In the genomic region with DNA sequence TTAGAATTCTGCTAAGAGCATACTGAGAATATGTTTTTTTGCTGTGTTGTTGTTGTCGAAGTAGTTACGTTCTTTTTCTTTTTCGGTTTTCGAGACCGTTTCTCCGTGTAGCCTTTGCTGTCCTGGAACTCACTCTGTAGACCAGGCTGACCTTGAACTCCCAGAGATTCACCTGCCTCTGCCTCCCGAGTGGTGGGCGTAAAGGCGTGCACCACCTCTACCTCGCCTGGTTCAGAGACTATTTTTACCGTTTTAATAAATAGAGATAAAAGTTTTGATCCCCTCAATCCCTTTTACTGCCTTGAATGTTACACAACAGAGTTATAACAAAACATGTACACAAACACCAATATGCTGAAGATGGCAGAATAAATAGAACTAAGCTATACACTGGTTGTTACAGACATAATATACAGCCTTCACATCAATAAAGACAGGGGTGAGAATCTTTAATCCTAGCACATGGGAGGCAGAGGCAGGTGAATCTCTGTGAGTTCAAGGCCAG, we compare ENCODE assay signal across 8 mouse cellular contexts. TPM values are rescaled to one million over a fixed set of nuclear protein-coding genes. Genes with fewer than 3 reads are reported as not detected.
DNase-seq lines count a peak whose midpoint lies in the region; ATAC-seq and TF ChIP-seq lines count a peak whose summit lies in the region.

No protein-coding gene starts in this region.

- TF ChIP-seq CTCF in layer of hippocampus, adult 2 months (conservative IDR thresholded peaks at IDR 0.05): no peak
- no peak for TF ChIP-seq CTCF in midbrain, postnatal 0 days (IDR thresholded peaks at IDR 0.05)

- no peaks in the 10 kb centered on the region for H3K4me1 ChIP-seq in embryonic facial prominence, embryonic 11.5 days (ENCODE audit: control insufficient read depth, insufficient read depth, low read length)
- no peaks in the 10 kb centered on the region for H3K4me1 ChIP-seq in intestine, embryonic 14.5 days (replicated peaks; ENCODE audit: control insufficient read depth, insufficient read depth, low read length)
- no peaks in the 10 kb centered on the region for H3K4me1 ChIP-seq in midbrain, postnatal 0 days (ENCODE audit: insufficient read depth, low read length)

- H3K27me3 ChIP-seq in embryonic facial prominence, embryonic 11.5 days (ENCODE audit: control insufficient read depth, insufficient read depth, low read length): no peaks in the 10 kb centered on the region
- no peaks in the 10 kb centered on the region for H3K27me3 ChIP-seq in intestine, embryonic 14.5 days (replicated peaks; ENCODE audit: control insufficient read depth, insufficient read depth, low read length)
- H3K27me3 ChIP-seq in midbrain, postnatal 0 days (ENCODE audit: insufficient read depth, low read length): no peaks in the 10 kb centered on the region

- 60% methylated on average over 11 of the region's 11 CpGs for WGBS in embryonic facial prominence, embryonic 11.5 days
- WGBS in intestine, embryonic 14.5 days: 58% methylated on average over 11 of the region's 11 CpGs
- WGBS in midbrain, postnatal 0 days: 68% methylated on average over 11 of the region's 11 CpGs

- no peaks in the 10 kb centered on the region for H3K36me3 ChIP-seq in embryonic facial prominence, embryonic 11.5 days (replicated peaks; ENCODE audit: control insufficient read depth, insufficient read depth, low read depth, low read length)
- no peaks in the 10 kb centered on the region for H3K36me3 ChIP-seq in intestine, embryonic 14.5 days (ENCODE audit: control insufficient read depth, insufficient read depth, low read length)
- H3K36me3 ChIP-seq in midbrain, postnatal 0 days (ENCODE audit: insufficient read depth, low read length): no peaks in the 10 kb centered on the region

- H3K9me3 ChIP-seq in embryonic facial prominence, embryonic 11.5 days (replicated peaks; ENCODE audit: control insufficient read depth, low read length): no peaks in the 10 kb centered on the region
- no peaks in the 10 kb centered on the region for H3K9me3 ChIP-seq in intestine, embryonic 14.5 days (ENCODE audit: control insufficient read depth, low read length)
- H3K9me3 ChIP-seq in midbrain, postnatal 0 days (ENCODE audit: low read length): no peaks in the 10 kb centered on the region

- peak overlapping the region; percentile 53 for H3K4me2 ChIP-seq in embryonic facial prominence, embryonic 11.5 days (ENCODE audit: low read depth, low read length)
- H3K4me2 ChIP-seq in intestine, embryonic 14.5 days (ENCODE audit: low read length): peak overlapping the region; percentile 67
- peak overlapping the region; percentile 49 for H3K4me2 ChIP-seq in midbrain, postnatal 0 days (ENCODE audit: low read depth, low read length, poor library complexity, severe bottlenecking)

- no peak overlapping the region for H3K9ac ChIP-seq in embryonic facial prominence, embryonic 11.5 days (replicated peaks; ENCODE audit: low read length)
- peak overlapping the region; percentile 40 for H3K9ac ChIP-seq in intestine, embryonic 14.5 days (ENCODE audit: low read length)
- no peak overlapping the region for H3K9ac ChIP-seq in midbrain, postnatal 0 days (replicated peaks; ENCODE audit: low read length, poor library complexity, severe bottlenecking)

- DNase-seq in layer of hippocampus, adult 2 months (ENCODE audit: low spot score in 2 of 2): no peak
- DNase-seq in layer of hippocampus, adult 11-12 months (ENCODE audit: low spot score): no peak
- no peak for DNase-seq in embryonic facial prominence, embryonic 11.5 days (ENCODE audit: low spot score)
- DNase-seq in intestine, embryonic 14.5 days (ENCODE audit: low spot score): no peak
- DNase-seq in midbrain, postnatal 0 days (ENCODE audit: low spot score): no peak
- DNase-seq in adrenal gland, postnatal 25 days: no peak
- DNase-seq in left cerebral cortex, adult 18-20 months (ENCODE audit: low spot score in 2 of 2): no peak
- DNase-seq in kidney, adult 11 months: no peak

- no peak overlapping the region for H3K27ac ChIP-seq in layer of hippocampus, adult 2 months
- H3K27ac ChIP-seq in embryonic facial prominence, embryonic 11.5 days (replicated peaks; ENCODE audit: low read depth, low read length): no peak overlapping the region
- H3K27ac ChIP-seq in intestine, embryonic 14.5 days (ENCODE audit: low read depth): peak overlapping the region; percentile 23; the same call in 1 of the 2 replicates
- H3K27ac ChIP-seq in midbrain, postnatal 0 days (ENCODE audit: low read depth, low read length): no peak overlapping the region

- ATAC-seq in embryonic facial prominence, embryonic 11.5 days (replicated peaks; ENCODE audit: insufficient number of reproducible peaks, low FRiP score, low TSS enrichment, low read depth): no peak
- no peak for ATAC-seq in intestine, embryonic 14.5 days (replicated peaks; ENCODE audit: low FRiP score, low TSS enrichment, low read depth)
- no peak for ATAC-seq in midbrain, postnatal 0 days (ENCODE audit: low FRiP score)

- H3K4me3 ChIP-seq in layer of hippocampus, adult 2 months: peak overlapping the region; percentile 50
- peak overlapping the region; percentile 35 for H3K4me3 ChIP-seq in embryonic facial prominence, embryonic 11.5 days (ENCODE audit: low read depth, low read length)
- peak overlapping the region; percentile 38 for H3K4me3 ChIP-seq in intestine, embryonic 14.5 days (ENCODE audit: low read depth, low read length)
- peak overlapping the region; percentile 25; the same call in 1 of the 2 replicates for H3K4me3 ChIP-seq in midbrain, postnatal 0 days (ENCODE audit: low read depth, low read length)

RNA-seq across cellular contexts. Expression of gene Cpsf6, which starts 14.1 kb away (rescaled TPM):
- 100 to 1,000 TPM; 111 to 116 TPM for total RNA-seq in layer of hippocampus, adult 2 months (2021)
- 212 and 223 TPM in 2 replicates for polyA plus RNA-seq in embryonic facial prominence, embryonic 11.5 days (2014; fragmentation: Nextera tagmentation; extraction: Ambion mirVana)
- 150 and 169 TPM in 2 replicates for polyA plus RNA-seq in intestine, embryonic 14.5 days (2014; fragmentation: Nextera tagmentation; extraction: Ambion mirVana)
- 120 and 151 TPM in 2 replicates for total RNA-seq in midbrain, postnatal 0 days (2014; rRNA removed)
- 78.9 and 85.1 TPM in 2 replicates for polyA plus RNA-seq in midbrain, postnatal 0 days (2015; fragmentation: Nextera tagmentation; extraction: Ambion mirVana)
- total RNA-seq in adrenal gland, postnatal 25 days (2021): 86.5 and 98.2 TPM in 2 replicates
- total RNA-seq in left cerebral cortex, adult 18-20 months (2021): 100 to 1,000 TPM; 109 to 117 TPM
